Mouse (Mus musculus) cerebellum, adult 9-11 months (tissue): Measurements from ENCODE around the gene Shisa2.
"Not testable (repeated sequence)": the region's sequence is repeated elsewhere in the genome, so short reads cannot be mapped to it uniquely, and the experiment has no call there.

ENCODE experiments used
- DNase-seq: peaks from one replicate; pipeline ENCODE4 v3.0.0; 2022

The Shisa2 gene

GRCm38 (mm10) chr14:59625158-59625805 is at the start of gene Shisa2:
Shisa2 (plus strand) TSS chr14:59625308.
- peak; percentile 23 for DNase-seq

- DNase-seq, result no peak
Observed at GRCm38 (mm10) chr14:59576385-59576784, 48.7 kb upstream of the Shisa2 start.

GRCm38 (mm10) chr14:59590614-59591013 is 34.5 kb upstream of the Shisa2 start:
- DNase-seq, result no peak

- no peak for DNase-seq
Observed at GRCm38 (mm10) chr14:59591901-59592300, 33.2 kb upstream of the Shisa2 start.

- no peak for DNase-seq
Observed at GRCm38 (mm10) chr14:59592593-59592992, 32.5 kb upstream of the Shisa2 start.

GRCm38 (mm10) chr14:59594988-59595387 is 30.1 kb upstream of the Shisa2 start:
- DNase-seq, result no peak

GRCm38 (mm10) chr14:59597398-59598259 is 27.5 kb upstream of the Shisa2 start, which contains the start of gene Cdadc1:
Cdadc1 (minus strand) TSS chr14:59597959.
- peak; percentile 95 for DNase-seq

- DNase-seq, result no peak
Observed at GRCm38 (mm10) chr14:59598260-59598627, 26.9 kb upstream of the Shisa2 start.

- DNase-seq, result no peak
Observed at GRCm38 (mm10) chr14:59604002-59604645, 21.0 kb upstream of the Shisa2 start.

GRCm38 (mm10) chr14:59605671-59606353 is 19.3 kb upstream of the Shisa2 start:
- peak; percentile 36 for DNase-seq

GRCm38 (mm10) chr14:59607021-59607420 is 18.1 kb upstream of the Shisa2 start:
- DNase-seq, result no peak

GRCm38 (mm10) chr14:59612920-59613625 is 12.0 kb upstream of the Shisa2 start:
- DNase-seq, result no peak

GRCm38 (mm10) chr14:59614149-59614548 is 11.0 kb upstream of the Shisa2 start:
- DNase-seq, result not testable (repeated sequence)

GRCm38 (mm10) chr14:59616802-59617201 is 8.3 kb upstream of the Shisa2 start:
- no peak for DNase-seq

GRCm38 (mm10) chr14:59624326-59624885 is 702 bp upstream of the Shisa2 start:
- DNase-seq, result no peak

GRCm38 (mm10) chr14:59625806-59626364 is 777 bp downstream of the Shisa2 start:
- no peak for DNase-seq

GRCm38 (mm10) chr14:59626711-59627110 is 1.6 kb downstream of the Shisa2 start:
- no peak for DNase-seq

GRCm38 (mm10) chr14:59627142-59627680 is 2.1 kb downstream of the Shisa2 start:
- DNase-seq, result no peak

GRCm38 (mm10) chr14:59627823-59628222 is 2.7 kb downstream of the Shisa2 start:
- no peak for DNase-seq

GRCm38 (mm10) chr14:59629308-59629707 is 4.2 kb downstream of the Shisa2 start:
- no peak for DNase-seq

- DNase-seq, result no peak
Observed at GRCm38 (mm10) chr14:59630096-59630495, 5.0 kb downstream of the Shisa2 start.
